Comparison of ENCODE assay signal across 17 mouse cellular contexts in genomic region chr4:119633342-119633741, GRCm38 (mm10). TPM values are rescaled to one million over a fixed set of nuclear protein-coding genes. Genes with fewer than 3 reads are reported as not detected.
A peak's percentile ranks its signal among the peaks of the same experiment; 100 is the strongest.
DNase-seq lines count a peak whose midpoint lies in the region; ATAC-seq and TF ChIP-seq lines count a peak whose summit lies in the region.
"Had no signal": no experiment of that assay in that cellular context is flagged by ENCODE, and none has a peak within 500 bp of the region (broad histone marks: within the 10 kb centered on the region; RNA-seq: fewer than 3 reads in every experiment).

No protein-coding gene starts in this region.

- no peak for ATAC-seq in heart, embryonic 13.5 days (ENCODE audit: extremely low read depth, insufficient number of reproducible peaks, low FRiP score, low TSS enrichment)
- ATAC-seq in lung, postnatal 0 days: no peak
- ATAC-seq in hindbrain, embryonic 12.5 days (ENCODE audit: low FRiP score): peak; percentile 54
- ATAC-seq: Patski had no signal

- no peak overlapping the region for H3ac ChIP-seq in myocyte (ENCODE audit: control insufficient read depth, insufficient read length)

- 41% methylated on average over 7 of the region's 7 CpGs for WGBS in heart, embryonic 13.5 days
- 37% methylated on average over 7 of the region's 7 CpGs for WGBS in lung, postnatal 0 days
- WGBS in hindbrain, embryonic 12.5 days: 51% methylated on average over 7 of the region's 7 CpGs

- no peaks in the 10 kb centered on the region for H3K27me3 ChIP-seq in heart, embryonic 13.5 days (replicated peaks)
- H3K27me3 ChIP-seq in lung, postnatal 0 days (replicated peaks; ENCODE audit: insufficient read depth, low read length): no peaks in the 10 kb centered on the region
- no peaks in the 10 kb centered on the region for H3K27me3 ChIP-seq in hindbrain, embryonic 12.5 days
- no peaks in the 10 kb centered on the region for H3K27me3 ChIP-seq in myocyte (ENCODE audit: control insufficient read depth, insufficient read depth, insufficient read length)
- H3K27me3 ChIP-seq: CH12.LX; embryonic facial prominence, embryonic 12.5 days; limb, embryonic 15.5 days; Patski had no signal

- no peak for TF ChIP-seq POLR2A in myocyte (IDR thresholded peaks at IDR 0.05; ENCODE audit: insufficient read length, low read depth)

- no peak overlapping the region for H3K4me3 ChIP-seq in heart, embryonic 13.5 days
- H3K4me3 ChIP-seq in lung, postnatal 0 days (ENCODE audit: low read depth, low read length): no peak overlapping the region
- no peak overlapping the region for H3K4me3 ChIP-seq in hindbrain, embryonic 12.5 days
- H3K4me3 ChIP-seq in myocyte: no peak overlapping the region
- H3K4me3 ChIP-seq: embryonic facial prominence, embryonic 12.5 days; limb, embryonic 15.5 days had no signal

- peaks cover 21% of the 10 kb centered on the region for H3K36me3 ChIP-seq in heart, embryonic 13.5 days
- H3K36me3 ChIP-seq in lung, postnatal 0 days (ENCODE audit: insufficient read depth, low read length): 0 out of 2 replicates have a peak, but pooled peaks cover 7% of the 10 kb centered on the region
- H3K36me3 ChIP-seq in hindbrain, embryonic 12.5 days: peaks cover 13% of the 10 kb centered on the region
- H3K36me3 ChIP-seq in myocyte (ENCODE audit: control insufficient read depth, insufficient read depth): peaks cover 13% of the 10 kb centered on the region

- H3K9me3 ChIP-seq in heart, embryonic 13.5 days: no peaks in the 10 kb centered on the region
- no peaks in the 10 kb centered on the region for H3K9me3 ChIP-seq in lung, postnatal 0 days (ENCODE audit: low read length)
- H3K9me3 ChIP-seq in hindbrain, embryonic 12.5 days (replicated peaks): no peaks in the 10 kb centered on the region
- H3K9me3 ChIP-seq: embryonic facial prominence, embryonic 12.5 days; limb, embryonic 15.5 days had no signal

- intact Hi-C loops in heart, postnatal 36 days (cut with DNase I): loop anchor here (5.0 kb wide), 1 partner anchor 174 kb away; no protein-coding TSS in a partner anchor

- H3K4me1 ChIP-seq in heart, embryonic 13.5 days: peaks cover 70% of the 10 kb centered on the region
- H3K4me1 ChIP-seq in lung, postnatal 0 days (ENCODE audit: insufficient read depth, low read depth, low read length): peaks cover 8% of the 10 kb centered on the region; the same call in 1 of the 2 replicates
- peaks cover 30% of the 10 kb centered on the region for H3K4me1 ChIP-seq in hindbrain, embryonic 12.5 days
- H3K4me1 ChIP-seq: embryonic facial prominence, embryonic 12.5 days had no signal

- no peaks in the 10 kb centered on the region for H3K79me2 ChIP-seq in myocyte (ENCODE audit: control insufficient read depth, insufficient read depth)

- TF ChIP-seq EP300 in lung, postnatal 0 days (IDR thresholded peaks at IDR 0.05): no peak

- peak overlapping the region; percentile 74 for H3K27ac ChIP-seq in heart, embryonic 13.5 days (replicated peaks)
- 0 out of 2 replicates have a peak overlapping the region, but pooled peaks have one; percentile 68 for H3K27ac ChIP-seq in lung, postnatal 0 days (ENCODE audit: low read length)
- peak overlapping the region; percentile 48 for H3K27ac ChIP-seq in hindbrain, embryonic 12.5 days
- H3K27ac ChIP-seq: embryonic facial prominence, embryonic 12.5 days; limb, embryonic 15.5 days; macrophage had no signal

- no peak overlapping the region for H3K4me2 ChIP-seq in heart, embryonic 13.5 days
- H3K4me2 ChIP-seq in lung, postnatal 0 days (replicated peaks; ENCODE audit: low read depth, low read length): no peak overlapping the region
- no peak overlapping the region for H3K4me2 ChIP-seq in hindbrain, embryonic 12.5 days (replicated peaks)
- H3K4me2 ChIP-seq in myocyte (ENCODE audit: low read depth): no peak overlapping the region
- H3K4me2 ChIP-seq: embryonic facial prominence, embryonic 12.5 days; limb, embryonic 15.5 days had no signal

- no peak for TF ChIP-seq CTCF in lung, postnatal 0 days (IDR thresholded peaks at IDR 0.05)

- H3K9ac ChIP-seq in heart, embryonic 13.5 days: peak overlapping the region; percentile 62; the same call in 1 of the 2 replicates
- no peak overlapping the region for H3K9ac ChIP-seq in lung, postnatal 0 days (replicated peaks; ENCODE audit: low read depth)
- H3K9ac ChIP-seq in hindbrain, embryonic 12.5 days: no peak overlapping the region
- H3K9ac ChIP-seq: embryonic facial prominence, embryonic 12.5 days; limb, embryonic 15.5 days had no signal

- DNase-seq in heart, postnatal 36 days: no peak
- no peak for DNase-seq in lung, postnatal 0 days (ENCODE audit: low spot score)
- DNase-seq in lung, adult 18-20 months: no peak
- DNase-seq in frontal cortex, postnatal 14 days (ENCODE audit: low spot score in 2 of 2): no peak
- DNase-seq: cerebellum, postnatal 36 days; kidney, adult 18-20 months; kidney, postnatal 4 days; thymus, adult 2 months had no signal

TF ChIP-seq in myocyte, 11 proteins besides CTCF, POLR2A, EP300 and RAD21:
- TF ChIP-seq POLR2AphosphoS2 (IDR thresholded peaks at IDR 0.05; ENCODE audit: insufficient read length, low read depth) (peak; percentile 23), SRF (IDR thresholded peaks at IDR 0.05; ENCODE audit: control insufficient read depth, insufficient read length, low read depth) (no peak), USF1 (IDR thresholded peaks at IDR 0.05; ENCODE audit: low read depth) (no peak), MAX (IDR thresholded peaks at IDR 0.05; ENCODE audit: low read depth) (no peak)

RNA-seq across cellular contexts. Expression of gene Guca2a, which starts 4.2 kb away (rescaled TPM):
- not detected in 2 replicates for polyA plus RNA-seq in heart, embryonic 13.5 days (2015; fragmentation: Nextera tagmentation; extraction: Ambion mirVana)
- not detected for total RNA-seq in heart, postnatal 36 days (2021)
- 1.00 and 2.2 TPM in 2 replicates for polyA plus RNA-seq in lung, postnatal 0 days (2015; fragmentation: Nextera tagmentation; extraction: Ambion mirVana)
- not detected in 2 replicates for polyA plus RNA-seq in hindbrain, embryonic 12.5 days (2016; fragmentation: Nextera tagmentation; extraction: Ambion mirVana)
- not detected for polyA plus RNA-seq in myocyte (2012; fragmentation: generic; extraction: Trizol)
- total RNA-seq: CH12.LX; left cerebral cortex, adult 18-20 months had no signal
- polyA plus RNA-seq: embryonic facial prominence, embryonic 12.5 days; limb, embryonic 15.5 days; macrophage; Patski had no signal

RNA-seq across cellular contexts. Expression of gene Guca2b, which starts 25.4 kb away (rescaled TPM):
- polyA plus RNA-seq in heart, embryonic 13.5 days (2015; fragmentation: Nextera tagmentation; extraction: Ambion mirVana): not detected in 2 replicates
- under 1 TPM in 1 of 2 experiments, not detected in 1; 0.89 TPM for total RNA-seq in heart, postnatal 36 days (2021)
- polyA plus RNA-seq in lung, postnatal 0 days (2015; fragmentation: Nextera tagmentation; extraction: Ambion mirVana): not detected in 2 replicates
- polyA plus RNA-seq in hindbrain, embryonic 12.5 days (2016; fragmentation: Nextera tagmentation; extraction: Ambion mirVana): not detected in 2 replicates
- not detected for polyA plus RNA-seq in myocyte (2012; fragmentation: generic; extraction: Trizol)
- total RNA-seq: left cerebral cortex, adult 18-20 months had no signal
- polyA plus RNA-seq: embryonic facial prominence, embryonic 12.5 days; limb, embryonic 15.5 days; macrophage had no signal
